Mouse (Mus musculus): ENCODE results near the gene Mysm1.

The Mysm1 gene

GRCm38 (mm10) chr4:94941221-94941855 is 37.6 kb downstream of the Mysm1 start:
- no peak for DNase-seq

DNA sequence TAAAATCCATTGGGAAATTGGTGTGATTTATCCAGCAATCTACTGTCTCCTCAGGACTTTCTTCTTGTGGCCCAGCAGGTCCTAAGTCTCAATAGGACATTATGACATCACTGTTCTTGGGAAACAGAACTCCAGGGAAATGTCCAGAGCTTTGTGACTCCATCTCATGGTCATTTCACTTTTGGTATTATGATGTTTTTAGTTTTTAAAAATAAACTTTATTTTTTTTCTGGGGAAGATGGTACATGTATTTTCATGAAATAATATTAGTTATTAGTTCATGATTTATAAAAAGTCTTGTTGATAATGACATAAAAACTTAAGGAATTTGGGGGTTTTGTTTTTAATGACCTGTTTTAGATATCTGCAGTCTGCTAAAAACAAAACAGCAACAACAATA is 50.2 kb downstream of the Mysm1 start, which contains the start of gene Eqtn:
Gene Eqtn (minus strand): TSS at position 101 of the 400 bp plus-strand sequence.
- no peak for DNase-seq

GRCm38 (mm10) chr4:94901780-94902179 is 77.1 kb downstream of the Mysm1 start:
- DNase-seq = no peak

GRCm38 (mm10) chr4:94900744-94901143 is 78.2 kb downstream of the Mysm1 start:
- no peak for DNase-seq
